Mouse (Mus musculus) urinary bladder, postnatal 36 days (tissue): ENCODE data around the gene Tars2.
A peak's percentile ranks its signal among the peaks of the same experiment; 100 is the strongest.
"Not testable (repeated sequence)": the region's sequence is repeated elsewhere in the genome, so short reads cannot be mapped to it uniquely, and the experiment has no call there.

Source experiments
- DNase-seq, 2 experiments: peaks; one replicate each; pipeline ENCODE4 v3.0.0; 2022; ENCODE audit warnings: low spot score in 2 of 2, mixed read lengths in 1 of 2

Gene Tars2

DNA sequence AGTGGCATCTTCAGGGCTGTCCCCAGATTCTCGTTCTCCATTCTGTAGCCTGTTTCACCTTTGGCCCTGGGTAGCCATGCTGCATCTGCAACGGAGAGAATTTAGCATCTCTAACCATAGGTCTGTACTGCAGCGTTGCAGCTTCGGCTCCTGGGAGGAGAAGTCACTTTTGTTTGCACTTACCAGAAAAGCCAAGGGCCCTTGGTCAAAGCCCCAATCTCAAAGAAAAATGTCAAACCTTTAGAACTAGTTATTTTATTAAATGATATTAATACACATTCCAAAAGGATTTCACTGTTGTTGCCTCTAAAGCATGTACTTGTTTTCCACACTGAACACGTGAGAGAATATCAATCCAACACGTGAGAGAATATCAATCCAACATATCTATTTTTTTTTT lies at the start of gene Tars2:
Tars2 (minus strand) TSS at position 101 of the 400 bp plus-strand sequence.
- no peak for DNase-seq

DNA sequence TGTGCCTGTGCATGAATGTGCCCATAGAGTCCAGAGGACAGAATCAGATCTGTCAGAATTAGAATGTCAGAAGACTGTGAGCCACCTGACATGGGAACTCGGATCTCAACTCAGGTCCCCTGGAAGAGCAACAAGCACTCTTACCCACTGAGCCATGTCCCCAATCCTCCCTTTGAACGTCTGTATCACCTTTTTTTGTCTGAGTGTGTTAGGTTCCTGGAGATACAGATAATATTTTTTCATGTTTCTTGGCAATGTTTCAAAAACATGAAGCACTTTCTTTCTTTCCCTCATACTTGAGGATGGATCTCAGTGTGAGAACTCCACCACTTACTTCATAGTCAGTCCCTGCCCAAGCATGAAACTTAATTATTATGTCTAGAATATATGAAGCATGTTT lies 48.4 kb upstream of the Tars2 start:
- no peak for DNase-seq

DNA sequence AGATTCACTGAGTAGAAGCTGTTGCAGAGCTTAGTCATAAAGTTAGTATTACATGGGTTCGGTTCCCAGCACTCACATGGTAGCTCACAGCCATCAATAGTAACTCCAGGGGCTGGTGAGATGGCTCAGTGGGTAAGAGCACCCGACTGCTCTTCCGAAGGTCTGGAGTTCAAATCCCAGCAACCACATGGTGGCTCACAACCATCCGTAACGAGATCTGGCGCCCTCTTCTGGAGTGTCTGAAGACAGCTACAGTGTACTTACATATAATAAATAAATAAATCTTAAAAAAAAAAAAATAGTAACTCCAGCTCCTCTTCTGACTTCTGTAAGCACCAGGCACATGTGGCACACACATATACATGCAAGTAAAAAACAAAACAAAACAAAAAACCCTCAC lies 47.6 kb upstream of the Tars2 start:
- DNase-seq: not testable (repeated sequence)

DNA sequence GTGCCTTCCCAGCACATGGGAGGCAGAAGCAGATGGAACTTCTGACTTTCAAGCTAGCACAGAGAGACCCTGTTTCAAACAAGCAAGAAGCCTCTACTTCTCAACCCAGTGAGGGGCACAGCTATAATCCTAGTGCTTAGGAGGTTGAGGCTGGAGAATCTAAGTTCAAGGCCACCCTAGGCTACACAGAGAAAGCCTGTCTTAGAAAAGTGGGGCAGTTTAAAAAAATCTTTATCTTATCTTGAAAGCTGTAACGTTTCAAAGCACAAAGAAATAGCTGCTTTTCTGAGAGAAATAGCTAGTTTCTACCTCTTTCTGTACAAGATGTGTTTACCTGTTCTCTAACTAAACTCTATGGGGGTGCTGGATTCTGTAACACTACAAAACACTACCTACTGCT lies 46.7 kb upstream of the Tars2 start:
- DNase-seq: no peak

DNA sequence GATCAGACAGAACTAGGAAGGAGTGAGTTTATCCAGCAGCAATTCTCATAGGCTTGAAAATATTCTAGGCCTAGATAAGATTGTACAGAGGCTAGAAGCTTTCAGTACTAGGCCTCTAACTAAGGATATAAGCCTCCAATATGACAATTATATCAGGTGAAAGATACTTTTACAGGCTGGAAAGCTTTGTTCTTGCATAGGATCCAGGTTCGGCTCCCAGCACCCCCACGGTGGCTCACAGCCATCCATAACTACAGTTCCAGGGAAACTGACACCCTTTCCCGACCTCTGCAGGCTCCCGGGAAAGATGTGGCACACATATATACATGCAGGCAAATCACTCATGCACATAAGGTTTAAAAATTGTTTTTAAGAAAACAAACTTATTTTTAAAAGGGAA lies 43.8 kb upstream of the Tars2 start:
- no peak for DNase-seq

DNA sequence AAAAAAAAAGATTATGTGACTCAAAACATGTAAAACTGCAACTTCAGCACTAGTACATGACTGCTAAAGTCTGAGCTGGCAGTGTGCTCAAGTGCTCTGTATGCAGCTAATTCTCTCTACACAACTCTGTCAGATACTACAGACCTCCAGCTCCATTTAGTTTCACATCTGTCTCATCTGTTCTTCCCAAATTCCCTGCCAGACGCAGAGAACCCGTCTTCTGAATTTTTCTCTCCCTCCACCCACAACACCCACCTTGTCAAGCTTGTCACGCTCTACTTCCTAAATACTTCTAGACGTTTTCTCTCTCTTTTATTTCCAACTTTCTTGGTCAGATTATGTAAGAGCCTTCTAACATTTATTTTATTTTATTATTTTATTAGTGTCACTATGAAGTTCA lies 38.8 kb upstream of the Tars2 start:
- no peak for DNase-seq

DNA sequence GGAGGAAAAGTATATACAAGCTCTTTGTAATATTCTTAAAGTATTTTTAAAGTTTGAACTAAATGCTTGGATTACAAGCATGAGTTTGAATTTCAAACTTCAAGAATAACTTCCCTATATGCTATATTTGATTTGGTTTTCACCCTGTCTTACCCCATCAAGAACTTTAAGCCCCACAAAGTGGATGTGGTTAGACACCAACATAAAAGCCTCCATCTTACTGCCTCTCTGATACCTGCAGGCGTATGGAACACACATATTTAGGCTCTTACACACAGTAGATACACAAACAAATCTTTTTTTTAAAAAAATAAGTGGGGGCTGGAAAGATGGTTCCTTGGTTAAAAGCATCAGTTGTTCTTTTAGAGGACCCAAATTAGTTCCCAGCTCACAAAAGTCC lies 34.3 kb upstream of the Tars2 start:
- DNase-seq: no peak

DNA sequence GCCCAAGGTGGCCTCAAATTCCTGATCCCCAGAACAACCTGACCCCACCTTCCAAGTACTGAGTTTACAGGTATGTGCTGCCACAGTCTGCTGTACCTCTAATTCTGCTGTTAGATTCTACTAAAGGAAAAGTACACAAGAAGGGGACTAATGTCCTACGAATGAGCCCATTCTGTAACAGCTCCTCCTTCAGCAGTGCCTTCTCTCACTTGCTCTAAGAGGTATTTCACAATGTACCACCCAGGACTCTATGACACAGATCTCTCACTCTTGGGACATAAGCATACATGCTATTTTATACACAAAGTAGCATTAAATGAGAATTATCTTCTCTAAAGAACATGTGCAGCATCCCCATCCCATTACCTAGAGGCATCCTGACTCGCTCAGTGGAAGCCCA lies 33.7 kb upstream of the Tars2 start:
- no peak for DNase-seq

DNA sequence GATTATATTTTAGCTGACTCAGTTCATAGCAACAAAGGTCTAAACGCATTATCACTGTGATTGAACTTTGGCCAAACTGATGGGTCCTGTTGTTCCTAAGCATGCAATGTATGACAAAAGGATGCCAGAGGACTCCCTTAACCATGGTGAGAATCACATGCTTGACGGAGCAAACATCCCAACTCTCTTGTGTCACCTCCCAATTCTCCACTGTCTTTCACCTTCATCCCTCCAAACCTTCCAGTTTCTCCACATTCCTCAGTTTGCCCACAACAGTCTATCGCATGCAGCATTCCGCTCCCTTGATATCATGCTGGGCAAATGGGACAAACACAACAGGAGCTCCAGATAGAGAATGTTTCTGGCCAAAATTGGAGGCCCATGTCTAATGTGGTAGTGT lies 25.5 kb upstream of the Tars2 start:
- DNase-seq: no peak

DNA sequence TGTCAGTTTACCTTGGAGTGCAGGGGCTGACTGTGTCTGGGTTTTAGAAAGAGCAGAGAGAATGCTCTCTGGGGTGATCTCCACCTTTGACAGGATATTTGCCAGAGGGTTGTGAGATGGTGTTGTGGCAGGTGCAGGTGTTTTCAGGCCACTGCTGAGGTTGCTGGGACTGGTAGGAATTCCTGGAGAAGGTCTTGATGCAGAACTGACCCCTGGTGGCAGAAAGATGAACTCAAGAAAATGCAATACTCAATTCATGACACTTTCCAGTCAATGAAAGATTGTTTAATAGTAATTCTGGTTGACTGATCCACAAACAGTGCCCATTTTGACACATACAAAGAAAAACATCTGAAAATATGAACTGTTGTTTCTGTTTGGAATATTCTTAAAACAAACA lies 12.0 kb upstream of the Tars2 start:
- DNase-seq: no peak

DNA sequence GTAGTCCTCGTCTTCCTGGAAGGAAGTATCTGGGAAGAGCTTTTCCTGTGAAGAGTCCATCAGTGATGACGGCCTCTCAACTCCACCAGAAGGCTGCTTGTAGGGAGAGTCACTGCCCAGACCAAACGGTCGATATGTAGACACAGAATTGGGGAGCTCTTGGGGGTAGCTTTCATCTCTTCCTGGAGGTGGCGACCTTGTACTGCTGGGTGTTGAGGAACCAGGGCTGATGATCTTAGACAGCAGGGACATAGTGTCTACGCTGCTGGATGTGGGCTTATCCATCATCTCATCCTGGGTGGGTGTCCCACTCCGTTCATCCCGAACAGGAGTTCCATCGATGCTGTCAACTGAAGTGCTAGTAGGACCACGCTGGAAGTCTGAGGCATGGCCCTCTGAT lies 5.5 kb upstream of the Tars2 start:
- DNase-seq: no peak

DNA sequence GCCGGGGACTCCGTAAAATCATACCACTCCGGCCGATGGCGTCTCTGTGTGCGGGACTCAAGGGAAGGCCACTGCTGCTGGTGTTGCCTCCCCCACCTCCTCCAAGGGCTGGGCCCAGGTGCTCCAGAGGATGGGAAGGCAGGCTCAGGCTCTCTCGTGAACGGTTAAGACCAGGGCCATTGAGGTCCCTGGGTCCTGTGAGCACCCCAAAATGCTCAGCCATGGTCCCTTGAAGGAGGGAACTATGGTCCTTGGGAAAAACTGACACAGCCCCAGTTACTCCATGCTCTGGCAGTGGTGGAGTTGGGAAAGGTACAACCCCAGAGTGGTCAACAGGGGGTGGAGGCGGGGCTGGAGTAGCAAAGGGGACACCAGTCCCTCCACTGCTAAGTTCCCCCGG lies 3.8 kb upstream of the Tars2 start:
- DNase-seq: no peak

DNA sequence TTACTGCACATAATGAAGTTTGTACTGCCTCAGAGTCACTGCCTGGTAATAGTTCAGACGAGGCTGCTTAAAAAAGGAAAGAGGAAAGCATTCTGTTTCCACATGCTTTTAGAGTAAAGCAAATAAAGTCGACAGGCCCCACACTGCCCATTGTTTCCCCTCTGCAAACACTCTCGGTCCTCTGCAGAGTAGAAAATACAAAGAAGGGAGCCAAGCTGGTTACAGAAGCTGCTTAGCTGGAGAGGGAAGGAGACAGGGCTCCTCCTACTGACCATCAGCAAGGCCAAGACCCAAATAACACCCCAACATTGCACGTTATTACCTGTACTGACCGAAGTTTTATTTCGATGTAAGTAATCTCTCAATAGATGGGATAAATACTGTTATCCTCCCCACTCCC lies 3.0 kb upstream of the Tars2 start:
- no peak for DNase-seq

DNA sequence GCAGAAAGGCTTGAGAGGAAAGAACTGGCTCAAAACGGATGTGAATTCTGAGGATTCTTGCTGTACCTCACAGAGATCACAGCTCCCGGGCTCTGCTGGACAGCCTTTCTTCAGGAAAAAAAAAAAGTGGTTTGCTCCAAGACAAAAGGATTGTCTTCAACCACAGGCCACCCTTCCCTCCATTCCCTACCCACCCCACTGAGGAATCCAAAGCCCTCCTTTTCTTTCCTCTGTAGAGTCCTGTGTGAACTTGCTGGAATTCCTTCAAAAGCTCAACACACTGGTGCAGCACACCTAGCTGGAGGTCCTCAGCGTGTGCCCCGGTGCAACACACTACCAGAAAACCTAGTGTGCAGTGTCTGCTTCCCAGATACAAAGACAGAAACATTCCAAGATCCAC lies 1.8 kb upstream of the Tars2 start:
- DNase-seq: no peak

DNA sequence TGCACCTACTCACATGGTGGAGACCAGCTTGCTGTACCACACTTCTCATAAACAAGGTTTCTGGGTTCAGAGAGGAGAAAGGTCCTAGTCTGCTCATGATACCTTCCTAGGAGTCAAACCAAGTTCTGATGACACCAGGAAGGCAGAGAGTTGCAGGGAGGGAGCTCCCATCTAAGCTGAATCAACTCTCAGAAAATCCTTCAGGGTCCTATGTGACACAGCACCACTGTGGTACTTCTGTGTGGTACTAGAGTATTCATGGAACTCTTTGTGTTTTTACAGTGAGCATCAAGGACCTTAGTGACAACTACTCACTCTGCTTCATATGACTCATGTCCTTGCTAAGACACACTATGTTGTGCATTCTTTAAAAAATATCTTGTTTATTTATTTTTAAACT lies 650 bp upstream of the Tars2 start:
- no peak for DNase-seq

DNA sequence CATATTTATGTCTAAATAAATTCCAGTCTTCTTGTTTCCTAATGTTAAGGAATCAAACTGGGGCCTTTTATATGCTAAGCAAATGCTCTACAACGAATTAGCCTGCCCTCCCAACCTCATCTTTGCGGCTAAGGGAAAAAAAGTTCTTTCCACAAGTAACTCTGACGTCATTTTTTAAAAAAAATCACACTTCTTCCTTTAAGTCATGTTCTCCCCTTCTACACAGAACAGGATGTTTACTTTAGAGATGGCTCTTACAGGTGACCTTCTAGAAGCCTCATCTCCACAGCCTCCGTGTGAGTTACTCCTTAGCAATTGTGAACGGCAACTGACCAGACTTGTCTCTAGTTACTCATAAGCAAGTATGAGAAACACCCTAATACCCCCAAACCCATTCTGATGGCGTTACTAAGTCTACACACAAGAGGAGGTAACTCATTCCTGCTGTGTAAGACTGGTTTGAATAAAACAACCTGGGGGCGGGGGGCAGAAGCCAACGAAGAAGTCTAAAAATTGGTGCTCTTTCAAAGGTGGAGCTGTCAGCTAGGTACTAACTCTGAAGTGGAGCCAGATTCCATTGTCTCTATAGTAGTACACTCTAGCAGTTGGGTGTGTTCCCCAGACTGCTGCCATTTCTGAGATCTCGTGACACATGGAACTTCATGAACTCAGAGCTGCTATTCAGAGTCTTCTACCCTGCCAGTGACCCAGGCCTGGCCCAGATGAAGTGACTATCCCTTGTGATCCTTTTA lies 1.4 kb downstream of the Tars2 start:
- DNase-seq: no peak

DNA sequence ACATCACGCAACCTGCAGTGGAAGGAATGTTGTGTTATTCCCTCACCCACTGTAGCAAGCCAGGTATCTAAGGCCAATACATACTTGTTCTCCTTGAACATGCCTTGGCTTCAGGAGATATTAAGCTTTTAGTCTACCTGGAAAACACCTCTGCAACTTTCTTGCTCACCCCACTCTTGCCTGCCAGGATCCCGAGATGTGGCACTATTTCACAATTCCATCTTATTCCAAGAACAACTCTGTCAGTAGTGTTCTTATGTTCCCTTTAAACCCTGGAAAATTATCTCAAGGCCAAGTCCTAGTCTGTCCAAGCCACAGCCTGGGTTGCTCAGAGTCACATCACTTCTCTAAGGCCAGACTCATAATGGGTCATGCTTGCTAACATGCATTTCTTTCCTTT lies 3.2 kb downstream of the Tars2 start:
- DNase-seq: no peak

DNA sequence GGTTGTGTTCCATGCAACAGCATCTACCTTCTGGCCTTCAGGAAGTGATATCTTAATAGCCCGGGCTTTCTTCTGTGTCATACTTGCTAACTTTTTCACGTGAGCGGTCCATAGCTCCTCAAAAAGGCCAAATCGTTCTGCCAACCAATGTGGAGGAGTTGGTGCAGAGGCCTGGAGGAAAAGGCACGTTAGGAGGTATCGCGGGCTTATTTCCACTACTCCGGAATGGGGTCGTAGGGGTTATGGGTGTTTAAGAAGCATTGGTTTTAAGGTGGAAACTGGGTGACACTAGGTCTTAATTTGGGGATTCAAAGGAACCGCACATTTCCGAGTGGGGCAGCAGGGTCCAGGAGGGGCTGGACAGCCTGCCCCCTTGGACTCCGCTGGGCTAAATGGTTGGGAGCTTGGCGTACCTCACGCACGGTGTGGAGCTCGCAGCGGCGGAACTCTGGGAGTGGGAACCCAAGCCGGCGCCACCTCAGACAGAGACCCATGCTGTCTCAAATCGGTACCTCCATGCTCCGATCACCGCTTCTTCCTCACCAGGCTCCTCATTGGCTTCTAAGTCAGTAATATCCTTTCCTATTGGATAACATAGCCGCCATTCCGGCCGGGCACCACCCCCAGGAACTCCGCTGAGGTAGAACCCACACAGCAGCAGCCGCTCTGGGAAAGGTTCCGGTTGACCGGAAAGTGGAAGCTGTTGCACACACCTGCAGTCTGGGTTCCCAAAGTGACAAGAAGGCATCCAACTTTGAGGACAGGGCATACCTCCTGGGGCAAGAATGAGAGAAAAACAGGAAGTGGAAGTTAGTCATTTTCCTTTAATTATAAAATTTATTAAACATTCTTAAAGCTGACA lies 5.4 kb downstream of the Tars2 start:
- DNase-seq: peak; percentile 91 to 93

DNA sequence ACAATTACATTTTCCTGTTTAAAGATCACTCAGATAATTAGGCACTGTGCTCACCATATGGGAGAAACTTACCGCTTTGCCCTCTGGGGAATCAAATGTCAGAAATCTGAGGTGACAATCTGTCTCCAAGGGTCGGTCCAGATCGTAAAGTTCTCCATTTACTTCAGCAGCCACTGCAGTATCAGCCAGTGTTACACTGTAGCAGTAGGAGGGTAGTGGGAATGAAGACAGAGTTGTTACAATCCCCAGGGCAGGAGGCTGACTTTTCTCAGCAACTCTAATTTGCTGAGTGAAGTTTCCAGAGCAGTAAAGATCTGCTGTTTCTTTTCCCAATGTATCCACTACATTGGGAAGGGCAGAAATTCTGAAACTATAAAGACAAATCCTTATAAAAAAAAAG lies 7.1 kb downstream of the Tars2 start:
- no peak for DNase-seq

DNA sequence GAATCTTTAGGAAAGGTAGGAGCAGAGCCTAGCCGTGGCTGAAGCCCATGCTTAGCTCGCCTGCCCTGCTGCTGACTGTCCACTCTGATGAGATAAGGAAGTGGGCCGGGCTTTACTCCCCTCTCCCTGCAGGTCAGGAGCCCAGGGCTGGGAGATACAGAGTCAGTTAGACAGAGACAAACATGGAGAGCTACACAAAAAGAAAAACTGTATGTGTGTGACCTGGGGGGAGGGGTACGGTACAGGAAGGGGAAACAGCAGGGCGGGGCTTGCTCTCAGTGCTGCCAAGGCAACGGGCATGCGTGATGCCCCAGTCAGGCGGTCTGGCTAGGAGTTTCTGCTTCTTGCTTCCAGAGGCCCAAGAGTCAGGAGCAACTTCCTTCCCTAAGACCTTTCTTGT lies 19.6 kb downstream of the Tars2 start:
- peak in 1 of 2 experiments; percentile 34 for DNase-seq

DNA sequence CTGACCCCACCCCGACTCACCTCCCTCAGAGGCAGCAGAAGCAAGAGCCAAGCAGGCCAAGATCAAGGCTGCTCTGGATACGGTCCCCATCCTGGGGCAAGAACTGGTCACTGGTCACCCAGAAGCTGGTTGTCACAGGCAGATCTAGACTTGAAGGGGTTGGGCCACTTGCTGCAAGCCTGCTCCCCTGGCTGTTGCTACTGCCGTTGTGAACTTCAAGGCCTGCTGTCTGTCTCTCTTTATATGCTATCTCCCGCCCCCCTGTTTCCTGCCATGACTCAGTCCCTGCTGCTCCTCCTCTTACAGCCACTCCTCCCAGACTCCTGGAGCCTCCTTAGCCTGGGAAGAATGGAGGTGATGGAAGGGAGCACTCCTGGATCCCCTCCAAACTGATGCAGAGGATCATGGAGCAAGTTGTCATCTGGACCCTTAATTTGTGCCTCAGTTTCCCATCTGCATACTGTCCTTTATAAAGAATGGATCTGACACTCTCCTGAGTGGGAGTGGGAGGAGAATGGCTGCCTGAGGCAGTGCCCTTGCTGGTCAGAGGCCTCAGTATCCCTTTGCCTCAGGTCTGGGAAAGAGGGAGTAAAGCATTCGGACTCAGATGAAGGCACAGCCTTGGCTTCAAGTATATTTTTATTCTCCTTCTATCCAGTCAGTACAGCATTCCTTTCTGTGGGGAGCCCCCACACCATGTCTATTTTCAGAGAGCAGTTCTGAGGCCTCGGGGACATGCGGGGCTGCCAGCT lies 20.5 kb downstream of the Tars2 start, which contains the start of gene Ecm1:
Ecm1 (minus strand) TSS at position 217 of the 752 bp plus-strand sequence.
- DNase-seq: peak; percentile 56 to 62

DNA sequence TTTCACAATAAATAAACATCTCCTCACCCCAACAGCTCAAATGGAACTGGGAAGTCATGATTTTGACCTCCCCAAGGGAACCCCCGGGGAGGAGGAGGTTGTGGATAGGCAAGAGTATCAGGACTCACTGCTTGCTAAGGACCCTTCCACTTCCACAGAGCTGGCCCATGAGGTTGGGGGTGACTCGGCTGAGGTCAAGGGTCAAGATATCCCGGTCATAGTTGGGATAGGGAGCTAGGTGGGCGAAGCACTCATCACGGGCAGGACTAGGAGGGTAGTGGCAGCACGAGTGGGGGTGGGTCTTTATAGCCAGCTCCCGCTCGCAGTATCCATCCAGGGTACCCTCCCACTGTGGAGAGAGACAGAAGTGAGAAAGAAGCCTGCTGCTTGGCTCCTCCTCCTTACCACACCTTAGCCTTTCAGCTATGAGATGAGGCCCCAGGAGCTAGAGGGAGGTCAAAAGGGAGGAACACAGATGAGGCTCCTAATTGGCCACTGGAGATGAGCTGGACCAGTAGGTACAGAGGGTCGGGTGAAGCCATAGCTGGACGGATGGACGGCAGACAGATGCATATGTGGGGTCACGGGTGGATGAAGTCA lies 24.8 kb downstream of the Tars2 start:
- DNase-seq: no peak
